Mouse (Mus musculus): ENCODE results near the gene Fmo6. TPM values are rescaled to one million over a fixed set of nuclear protein-coding genes. Genes with fewer than 3 reads are reported as not detected.

Fmo6 gene
- polyA plus RNA-seq, 1 experiment from 2014 or later, result not detected

DNA sequence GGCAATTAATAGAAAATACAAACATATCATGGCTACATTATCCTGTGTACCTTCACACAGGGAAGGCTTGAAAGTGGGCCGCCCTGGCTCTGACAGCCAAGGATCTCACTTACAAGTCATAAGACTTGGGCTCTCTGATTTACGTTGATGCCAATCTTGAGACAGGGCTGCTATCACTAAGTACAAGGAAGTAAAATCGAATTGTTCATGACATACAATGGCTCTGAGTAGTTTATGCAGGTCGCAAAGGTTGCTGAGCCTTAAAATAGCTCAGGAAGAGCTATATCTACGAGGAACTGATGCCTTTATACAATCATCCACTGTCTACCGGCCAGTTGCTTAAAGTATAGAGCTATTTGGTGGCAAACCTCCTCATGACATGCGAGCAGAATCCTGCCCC is 66.3 kb downstream of the Fmo6 start:
- no peaks in the 10 kb centered on the region for H3K27me3 ChIP-seq
- no peak for ATAC-seq
- no peak overlapping the region for H3K4me2 ChIP-seq
- no peak overlapping the region for H3K27ac ChIP-seq
- WGBS, result 87% methylated on average over 7 of the region's 7 CpGs
- H3K4me3 ChIP-seq, result no peak overlapping the region
- no peaks in the 10 kb centered on the region; the same call in 1 of the 2 replicates for H3K9me3 ChIP-seq (replicated peaks)
- no peaks in the 10 kb centered on the region for H3K36me3 ChIP-seq (ENCODE audit: poor library complexity, severe bottlenecking)
- no peak overlapping the region for H3K9ac ChIP-seq
- H3K4me1 ChIP-seq, result no peaks in the 10 kb centered on the region

DNA sequence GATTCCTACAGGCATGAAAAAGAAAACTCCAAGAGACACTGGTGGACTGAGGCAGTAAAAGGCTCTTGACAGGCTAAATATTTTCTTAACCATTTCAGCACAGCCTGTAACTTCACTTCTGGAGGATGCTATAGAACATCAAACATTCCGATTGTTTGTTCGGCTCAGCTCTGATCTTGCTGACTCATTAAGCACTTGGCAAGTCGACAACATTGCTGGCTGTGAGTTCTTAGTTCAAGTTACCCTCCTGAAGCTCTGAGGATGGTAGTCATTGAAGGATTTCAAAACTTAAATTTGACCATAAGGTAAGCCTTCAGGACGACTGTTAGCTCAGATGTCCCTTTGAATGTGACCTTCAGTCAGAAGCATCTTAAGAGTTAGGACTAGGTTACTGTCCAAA is 69.9 kb downstream of the Fmo6 start:
- H3K27ac ChIP-seq, result no peak overlapping the region
- H3K9ac ChIP-seq, result no peak overlapping the region
- no peaks in the 10 kb centered on the region for H3K36me3 ChIP-seq (ENCODE audit: poor library complexity, severe bottlenecking)
- H3K27me3 ChIP-seq, result no peaks in the 10 kb centered on the region
- H3K4me3 ChIP-seq, result no peak overlapping the region
- no peak for ATAC-seq
- no peaks in the 10 kb centered on the region; the same call in 1 of the 2 replicates for H3K9me3 ChIP-seq (replicated peaks)
- H3K4me2 ChIP-seq, result no peak overlapping the region
- no peaks in the 10 kb centered on the region for H3K4me1 ChIP-seq
- 82% methylated on average over 4 of the region's 4 CpGs for WGBS

Other genes starting within 250 kb of the Fmo6 start
- 174 and 175 TPM in 2 replicates for gene Prrc2c, start 197.0 kb downstream of the Fmo6 start, polyA plus RNA-seq (2015; fragmentation: Nextera tagmentation; extraction: Ambion mirVana)
- 0.31 TPM in 1 of 2 replicates, not detected in the other for gene Fmo4, start 123.5 kb downstream of the Fmo6 start, polyA plus RNA-seq (2015; fragmentation: Nextera tagmentation; extraction: Ambion mirVana)
- 9.4 and 10.6 TPM in 2 replicates for gene Fmo1, start 70.9 kb downstream of the Fmo6 start, polyA plus RNA-seq (2015; fragmentation: Nextera tagmentation; extraction: Ambion mirVana)
- 0.09 TPM in 1 of 2 replicates, not detected in the other for gene Fmo2, start 38.8 kb downstream of the Fmo6 start, polyA plus RNA-seq (2015; fragmentation: Nextera tagmentation; extraction: Ambion mirVana)
- gene Fmo3, start 47.0 kb upstream of the Fmo6 start, polyA plus RNA-seq (2015; fragmentation: Nextera tagmentation; extraction: Ambion mirVana), result not detected in 2 replicates
- gene Mroh9, start 148.2 kb upstream of the Fmo6 start, polyA plus RNA-seq (2015; fragmentation: Nextera tagmentation; extraction: Ambion mirVana), result not detected in 2 replicates